37 mouse cellular contexts compared by ENCODE assay signal in the genomic region with DNA sequence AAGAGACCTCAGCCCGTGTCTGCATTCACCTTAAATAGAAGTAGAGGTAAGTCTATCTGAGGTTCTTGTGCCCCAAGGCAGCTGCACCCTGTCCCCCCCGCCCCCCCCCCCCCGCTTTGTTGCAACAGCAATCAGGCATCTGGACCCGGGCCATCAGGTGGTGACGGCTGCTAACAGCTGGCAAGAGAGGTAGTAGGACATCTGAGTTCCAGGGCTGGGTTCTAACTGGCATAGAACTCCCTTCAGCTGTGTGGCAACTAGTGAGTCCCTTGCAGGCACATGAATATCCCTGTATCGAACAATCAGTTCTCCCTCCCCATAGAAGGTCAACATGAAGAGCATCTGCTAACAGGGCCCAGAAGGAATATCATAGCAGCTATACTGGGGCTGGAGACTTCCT. TPM values are rescaled to one million over a fixed set of nuclear protein-coding genes. Genes with fewer than 3 reads are reported as not detected.
"Had no signal": no experiment of that assay in that cellular context is flagged by ENCODE, and none has a peak within 500 bp of the region (broad histone marks: within the 10 kb centered on the region; RNA-seq: fewer than 3 reads in every experiment).

No protein-coding gene starts in this region.

- H3K4me3 ChIP-seq: heart, embryonic 10.5 days; heart, embryonic 12.5 days; heart, embryonic 13.5 days; heart, embryonic 15.5 days; hindbrain, embryonic 10.5 days; hindbrain, embryonic 12.5 days; hindbrain, embryonic 13.5 days; hindbrain, embryonic 15.5 days; intestine, embryonic 15.5 days; kidney, embryonic 15.5 days; layer of hippocampus, adult 2 months had no signal

- H3K9ac ChIP-seq: heart, embryonic 12.5 days; heart, embryonic 13.5 days; heart, embryonic 15.5 days; hindbrain, embryonic 12.5 days; hindbrain, embryonic 13.5 days; hindbrain, embryonic 14.5 days; hindbrain, embryonic 15.5 days; intestine, embryonic 15.5 days; kidney, embryonic 15.5 days had no signal

- H3K4me1 ChIP-seq: hindbrain, embryonic 12.5 days; hindbrain, embryonic 13.5 days; hindbrain, embryonic 15.5 days had no signal

- ATAC-seq: hindbrain, embryonic 16.5 days; hindbrain, postnatal 0 days; inflammation-experienced regulatory T-cells, adult 6 months; intestine, embryonic 15.5 days; intestine, embryonic 16.5 days; intestine, postnatal 0 days had no signal

- H3K9me3 ChIP-seq: heart, embryonic 10.5 days; heart, embryonic 12.5 days; heart, embryonic 13.5 days; heart, embryonic 15.5 days; hindbrain, embryonic 10.5 days; hindbrain, embryonic 12.5 days; hindbrain, embryonic 13.5 days; hindbrain, embryonic 15.5 days; intestine, embryonic 15.5 days; kidney, embryonic 15.5 days had no signal

- H3K36me3 ChIP-seq: heart, embryonic 15.5 days; hindbrain, embryonic 13.5 days; hindbrain, embryonic 15.5 days had no signal

- DNase-seq: heart, postnatal 10 days; heart, postnatal 14 days; heart, postnatal 36 days; heart, postnatal 4 days; kidney, adult 11 months; kidney, adult 18-20 months; kidney, adult 2 months; kidney, adult 8-10 months; kidney, adult 9 months; kidney, postnatal 10 days; kidney, postnatal 14 days; kidney, postnatal 25 days; kidney, postnatal 36 days; kidney, postnatal 4 days; layer of hippocampus, adult 9-11 months; layer of hippocampus, postnatal 36 days had no signal

- H3K27me3 ChIP-seq: heart, embryonic 12.5 days; heart, embryonic 13.5 days; heart, embryonic 15.5 days; hindbrain, embryonic 12.5 days; hindbrain, embryonic 13.5 days; hindbrain, embryonic 15.5 days; intestine, embryonic 15.5 days; kidney, embryonic 15.5 days had no signal

- H3K27ac ChIP-seq: heart, embryonic 10.5 days; heart, embryonic 13.5 days; heart, embryonic 15.5 days; hindbrain, embryonic 10.5 days; hindbrain, embryonic 12.5 days; hindbrain, embryonic 13.5 days; hindbrain, embryonic 14.5 days; hindbrain, embryonic 15.5 days; hindbrain, postnatal 0 days; intestine, embryonic 15.5 days; kidney, embryonic 15.5 days; kidney, postnatal 0 days; layer of hippocampus, adult 2 months had no signal

- H3K4me2 ChIP-seq: heart, embryonic 11.5 days; heart, embryonic 12.5 days; heart, embryonic 13.5 days; heart, embryonic 15.5 days; hindbrain, embryonic 12.5 days; hindbrain, embryonic 13.5 days; hindbrain, embryonic 14.5 days; hindbrain, embryonic 15.5 days; intestine, embryonic 15.5 days; kidney, embryonic 15.5 days had no signal

RNA-seq across cellular contexts. Expression of a gene that starts 36.6 kb away (rescaled TPM):
- total RNA-seq: heart, postnatal 14 days; heart, postnatal 25 days; heart, postnatal 36 days had no signal
- polyA plus RNA-seq: large intestine, adult 2 months had no signal
